Mouse (Mus musculus): Measurements from ENCODE around the gene Sfmbt2. TPM values are rescaled to one million over a fixed set of nuclear protein-coding genes. Genes with fewer than 3 reads are reported as not detected.
"Not testable (repeated sequence)": the region's sequence is repeated elsewhere in the genome, so short reads cannot be mapped to it uniquely, and the experiment has no call there.

Gene Sfmbt2
- polyA plus RNA-seq, 1 experiment from 2014 or later, result 6.5 TPM

DNA sequence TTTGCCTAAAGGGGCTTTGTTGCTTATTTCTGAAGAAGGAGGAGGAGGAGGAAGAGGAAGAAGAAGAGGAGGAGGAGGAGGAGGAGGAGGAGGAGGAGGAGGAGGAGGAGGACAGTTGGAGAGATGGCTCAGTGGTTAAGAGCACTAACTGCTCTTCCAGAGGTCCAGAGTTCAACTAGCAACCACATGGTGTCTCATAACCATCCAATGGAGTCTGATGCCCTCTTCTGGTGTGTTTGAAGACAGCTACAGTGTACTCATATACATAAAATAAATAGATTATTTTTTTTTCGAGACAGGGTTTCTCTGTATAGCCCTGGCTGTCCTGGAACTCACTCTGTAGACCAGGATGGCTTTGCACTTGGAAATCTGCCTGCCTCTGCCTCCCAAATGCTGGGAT is 26.2 kb upstream of the Sfmbt2 start:
- not testable (repeated sequence) for H3K27ac ChIP-seq (ENCODE audit: low read length); H3K9me3 ChIP-seq (replicated peaks; ENCODE audit: control insufficient read depth, low read length, poor library complexity, severe bottlenecking); H3K4me2 ChIP-seq (ENCODE audit: low read length); H3K27me3 ChIP-seq (ENCODE audit: control insufficient read depth, insufficient read depth, low read depth, low read length); H3K4me3 ChIP-seq (ENCODE audit: low read depth, low read length); H3K36me3 ChIP-seq (ENCODE audit: control insufficient read depth, insufficient read depth, low read length); ATAC-seq; H3K9ac ChIP-seq (ENCODE audit: low read depth, low read length); H3K4me1 ChIP-seq (ENCODE audit: control insufficient read depth, insufficient read depth, low read length)
- 91% methylated on average over 1 of the region's 1 CpGs for WGBS

DNA sequence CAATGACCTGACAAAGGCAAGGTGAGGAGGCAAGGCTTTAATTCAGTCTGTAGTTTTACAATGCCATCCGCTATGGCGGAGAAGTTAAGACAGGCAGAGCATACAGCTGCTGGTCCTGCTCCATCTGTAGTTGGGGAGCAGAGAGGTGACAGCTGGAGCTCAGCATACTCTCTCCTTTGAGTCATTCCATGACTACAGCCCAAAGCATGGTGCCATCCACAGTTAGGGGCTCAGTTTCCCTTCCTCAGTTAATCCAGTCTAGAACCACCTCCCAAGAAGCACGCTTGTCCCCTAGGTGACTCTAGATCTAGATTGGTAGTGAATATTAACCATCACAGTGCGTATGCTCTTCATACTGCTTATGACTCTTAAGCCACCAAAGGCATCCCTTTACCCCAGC is 23.1 kb upstream of the Sfmbt2 start:
- Histone ChIP-seq H3K36me3 (ENCODE audit: control insufficient read depth, insufficient read depth, low read length) (no peaks in the 10 kb centered on the region), H3K4me1 (ENCODE audit: control insufficient read depth, insufficient read depth, low read length) (no peaks in the 10 kb centered on the region), H3K4me2 (ENCODE audit: low read length) (no peak overlapping the region), H3K27ac (ENCODE audit: low read length) (no peak overlapping the region), H3K4me3 (ENCODE audit: low read depth, low read length) (no peak overlapping the region), H3K27me3 (ENCODE audit: control insufficient read depth, insufficient read depth, low read depth, low read length) (no peaks in the 10 kb centered on the region), H3K9me3 (replicated peaks; ENCODE audit: control insufficient read depth, low read length, poor library complexity, severe bottlenecking) (no peaks in the 10 kb centered on the region), H3K9ac (ENCODE audit: low read depth, low read length) (no peak overlapping the region)
- ATAC-seq, result no peak
- WGBS, result 95% methylated on average over 4 of the region's 4 CpGs

DNA sequence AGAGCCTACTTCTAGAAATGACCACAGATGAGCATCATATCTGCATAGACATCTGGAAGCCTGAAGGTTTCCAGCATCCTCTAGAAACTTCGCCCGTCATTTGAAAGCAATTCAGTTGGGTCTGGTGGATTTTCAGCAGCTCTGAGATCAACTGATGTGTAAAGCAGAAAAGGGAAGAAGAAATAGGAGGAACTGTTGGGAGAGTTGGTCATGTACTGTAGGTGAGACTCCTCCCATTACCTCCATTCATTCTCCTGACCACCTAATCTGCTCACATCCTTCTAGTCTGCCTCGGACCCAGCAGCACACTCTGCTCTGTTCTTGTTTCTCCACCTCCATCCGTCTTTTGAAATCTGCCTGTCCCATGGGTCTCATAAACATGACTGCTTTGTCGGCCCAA is 22.3 kb upstream of the Sfmbt2 start:
- no peak for ATAC-seq
- no peaks in the 10 kb centered on the region for H3K36me3 ChIP-seq (ENCODE audit: control insufficient read depth, insufficient read depth, low read length)
- H3K9ac ChIP-seq (ENCODE audit: low read depth, low read length), result no peak overlapping the region
- H3K9me3 ChIP-seq (replicated peaks; ENCODE audit: control insufficient read depth, low read length, poor library complexity, severe bottlenecking), result no peaks in the 10 kb centered on the region
- no peaks in the 10 kb centered on the region for H3K4me1 ChIP-seq (ENCODE audit: control insufficient read depth, insufficient read depth, low read length)
- H3K27ac ChIP-seq (ENCODE audit: low read length), result no peak overlapping the region
- H3K4me3 ChIP-seq (ENCODE audit: low read depth, low read length), result no peak overlapping the region
- no peak overlapping the region for H3K4me2 ChIP-seq (ENCODE audit: low read length)
- H3K27me3 ChIP-seq (ENCODE audit: control insufficient read depth, insufficient read depth, low read depth, low read length), result no peaks in the 10 kb centered on the region
- 86% methylated on average over 5 of the region's 5 CpGs for WGBS

GRCm38 (mm10) chr2:10350266-10350810 is 20.0 kb upstream of the Sfmbt2 start:
- Histone ChIP-seq H3K4me3 (ENCODE audit: low read depth, low read length) (no peak overlapping the region), H3K4me1 (ENCODE audit: control insufficient read depth, insufficient read depth, low read length) (no peaks in the 10 kb centered on the region), H3K27me3 (ENCODE audit: control insufficient read depth, insufficient read depth, low read depth, low read length) (no peaks in the 10 kb centered on the region), H3K9me3 (replicated peaks; ENCODE audit: control insufficient read depth, low read length, poor library complexity, severe bottlenecking) (no peaks in the 10 kb centered on the region), H3K27ac (ENCODE audit: low read length) (no peak overlapping the region), H3K9ac (ENCODE audit: low read depth, low read length) (no peak overlapping the region), H3K4me2 (ENCODE audit: low read length) (no peak overlapping the region), H3K36me3 (ENCODE audit: control insufficient read depth, insufficient read depth, low read length) (no peaks in the 10 kb centered on the region)
- 21% methylated on average over 4 of the region's 4 CpGs for WGBS
- ATAC-seq, result no peak

DNA sequence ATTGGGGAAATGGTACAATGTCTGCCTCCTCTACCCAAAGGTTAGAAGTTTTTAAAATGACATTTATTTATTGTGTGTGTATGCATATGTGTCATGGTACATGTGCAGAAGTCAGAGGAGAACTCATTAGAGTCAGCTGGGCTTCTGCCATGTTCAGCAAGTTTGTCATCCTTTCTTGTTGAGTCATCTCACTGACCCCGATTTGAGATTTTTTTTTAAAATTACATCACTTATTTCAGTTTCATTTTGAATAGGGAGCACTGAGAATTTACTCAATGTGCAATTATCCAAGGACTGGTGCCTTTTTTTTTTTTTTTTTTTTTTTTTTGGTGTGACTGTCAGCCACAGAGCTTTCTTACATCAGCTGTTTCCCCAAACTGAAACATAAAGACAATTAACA is 19.2 kb upstream of the Sfmbt2 start:
- Histone ChIP-seq H3K27me3 (ENCODE audit: control insufficient read depth, insufficient read depth, low read depth, low read length) (no peaks in the 10 kb centered on the region), H3K9ac (ENCODE audit: low read depth, low read length) (no peak overlapping the region), H3K9me3 (replicated peaks; ENCODE audit: control insufficient read depth, low read length, poor library complexity, severe bottlenecking) (no peaks in the 10 kb centered on the region), H3K4me3 (ENCODE audit: low read depth, low read length) (no peak overlapping the region), H3K4me2 (ENCODE audit: low read length) (no peak overlapping the region), H3K27ac (ENCODE audit: low read length) (no peak overlapping the region), H3K4me1 (ENCODE audit: control insufficient read depth, insufficient read depth, low read length) (no peaks in the 10 kb centered on the region), H3K36me3 (ENCODE audit: control insufficient read depth, insufficient read depth, low read length) (no peaks in the 10 kb centered on the region)
- ATAC-seq, result no peak
- WGBS, result 88% methylated on average over 1 of the region's 1 CpGs

DNA sequence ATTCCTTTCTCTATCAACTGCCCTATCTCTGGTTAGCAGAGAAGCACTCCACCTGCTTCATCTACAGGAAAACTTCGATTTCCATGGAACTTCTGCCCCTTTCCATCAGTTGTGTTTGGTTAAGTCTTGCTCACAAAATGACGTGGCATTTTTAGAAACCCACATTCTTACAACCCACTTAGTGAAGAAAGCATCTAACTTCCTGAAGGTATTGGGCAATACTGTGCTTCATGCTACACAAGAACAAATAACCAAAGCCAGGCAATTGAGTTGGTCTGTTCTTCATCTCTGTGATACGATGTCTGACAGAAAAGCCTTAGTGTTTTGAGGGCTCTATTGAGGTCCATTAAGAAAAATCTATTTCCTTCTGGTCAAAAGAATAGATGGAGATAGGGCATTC is 17.4 kb upstream of the Sfmbt2 start:
- 76% methylated on average over 3 of the region's 3 CpGs for WGBS
- no peak for ATAC-seq

GRCm38 (mm10) chr2:10353889-10354288 is 16.4 kb upstream of the Sfmbt2 start:
- no peaks in the 10 kb centered on the region for H3K36me3 ChIP-seq (ENCODE audit: control insufficient read depth, insufficient read depth, low read length)
- no peaks in the 10 kb centered on the region for H3K4me1 ChIP-seq (ENCODE audit: control insufficient read depth, insufficient read depth, low read length)
- no peaks in the 10 kb centered on the region for H3K9me3 ChIP-seq (replicated peaks; ENCODE audit: control insufficient read depth, low read length, poor library complexity, severe bottlenecking)
- H3K9ac ChIP-seq (ENCODE audit: low read depth, low read length), result no peak overlapping the region
- ATAC-seq, result no peak
- H3K4me2 ChIP-seq (ENCODE audit: low read length), result no peak overlapping the region
- WGBS, result 55% methylated on average over 4 of the region's 4 CpGs
- H3K4me3 ChIP-seq (ENCODE audit: low read depth, low read length), result no peak overlapping the region
- H3K27me3 ChIP-seq (ENCODE audit: control insufficient read depth, insufficient read depth, low read depth, low read length), result no peaks in the 10 kb centered on the region
- H3K27ac ChIP-seq (ENCODE audit: low read length), result no peak overlapping the region

More for the DNA sequence above, 17.4 kb upstream of the Sfmbt2 start:
- Histone ChIP-seq H3K9me3 (replicated peaks; ENCODE audit: control insufficient read depth, low read length, poor library complexity, severe bottlenecking) (no peaks in the 10 kb centered on the region), H3K27me3 (ENCODE audit: control insufficient read depth, insufficient read depth, low read depth, low read length) (no peaks in the 10 kb centered on the region), H3K36me3 (ENCODE audit: control insufficient read depth, insufficient read depth, low read length) (no peaks in the 10 kb centered on the region), H3K9ac (ENCODE audit: low read depth, low read length) (no peak overlapping the region), H3K4me3 (ENCODE audit: low read depth, low read length) (no peak overlapping the region), H3K4me2 (ENCODE audit: low read length) (no peak overlapping the region), H3K4me1 (ENCODE audit: control insufficient read depth, insufficient read depth, low read length) (no peaks in the 10 kb centered on the region), H3K27ac (ENCODE audit: low read length) (no peak overlapping the region)

- H3K9me3 ChIP-seq (replicated peaks; ENCODE audit: control insufficient read depth, low read length, poor library complexity, severe bottlenecking), result no peaks in the 10 kb centered on the region
- H3K27ac ChIP-seq (ENCODE audit: low read length), result no peak overlapping the region
- no peaks in the 10 kb centered on the region for H3K4me1 ChIP-seq (ENCODE audit: control insufficient read depth, insufficient read depth, low read length)
- H3K4me3 ChIP-seq (ENCODE audit: low read depth, low read length), result no peak overlapping the region
- no peak overlapping the region for H3K4me2 ChIP-seq (ENCODE audit: low read length)
- ATAC-seq, result no peak
- no peaks in the 10 kb centered on the region for H3K27me3 ChIP-seq (ENCODE audit: control insufficient read depth, insufficient read depth, low read depth, low read length)
- H3K36me3 ChIP-seq (ENCODE audit: control insufficient read depth, insufficient read depth, low read length), result no peaks in the 10 kb centered on the region
- 87% methylated on average over 2 of the region's 2 CpGs for WGBS
- H3K9ac ChIP-seq (ENCODE audit: low read depth, low read length), result no peak overlapping the region
These were observed 10.4 kb upstream of the Sfmbt2 start for GRCm38 (mm10) chr2:10359861-10360260.

- no peak overlapping the region for H3K27ac ChIP-seq (ENCODE audit: low read length)
- H3K36me3 ChIP-seq (ENCODE audit: control insufficient read depth, insufficient read depth, low read length), result no peaks in the 10 kb centered on the region
- H3K4me3 ChIP-seq (ENCODE audit: low read depth, low read length), result no peak overlapping the region
- H3K4me2 ChIP-seq (ENCODE audit: low read length), result no peak overlapping the region
- no peaks in the 10 kb centered on the region for H3K4me1 ChIP-seq (ENCODE audit: control insufficient read depth, insufficient read depth, low read length)
- no peaks in the 10 kb centered on the region for H3K9me3 ChIP-seq (replicated peaks; ENCODE audit: control insufficient read depth, low read length, poor library complexity, severe bottlenecking)
- peaks cover 20% of the 10 kb centered on the region for H3K27me3 ChIP-seq (ENCODE audit: control insufficient read depth, insufficient read depth, low read depth, low read length)
- 92% methylated on average over 6 of the region's 6 CpGs for WGBS
- H3K9ac ChIP-seq (ENCODE audit: low read depth, low read length), result no peak overlapping the region
- no peak for ATAC-seq
These were observed 5.2 kb upstream of the Sfmbt2 start for GRCm38 (mm10) chr2:10365081-10365480.

Measured in midbrain, embryonic 16.5 days (tissue).